Mouse (Mus musculus): ENCODE measurements around the gene Ssh2.

The Ssh2 gene

DNA sequence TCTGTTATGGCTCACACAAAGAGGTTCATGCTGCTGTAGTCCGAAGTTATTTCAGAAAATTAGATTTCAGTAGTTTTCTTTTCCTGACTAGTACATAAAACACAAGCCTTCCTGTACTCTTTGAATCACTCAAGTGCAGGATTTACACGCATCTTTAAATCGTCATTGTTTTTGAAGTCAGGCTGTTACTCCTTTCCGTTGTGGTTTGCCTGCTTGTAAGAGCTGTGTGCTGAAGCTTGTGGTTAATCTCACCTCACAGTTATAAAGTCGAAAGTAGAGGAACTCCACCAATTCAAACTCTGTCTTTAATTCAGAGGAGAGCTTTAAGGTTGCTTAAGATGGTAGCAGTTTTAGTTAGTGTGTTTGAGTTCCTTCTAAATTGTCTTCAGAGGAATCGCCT lies 132.9 kb downstream of the Ssh2 start:
- no peak for DNase-seq

- no peak for DNase-seq
Observed at GRCm38 (mm10) chr11:77349698-77350097, 133.6 kb downstream of the Ssh2 start.

DNA sequence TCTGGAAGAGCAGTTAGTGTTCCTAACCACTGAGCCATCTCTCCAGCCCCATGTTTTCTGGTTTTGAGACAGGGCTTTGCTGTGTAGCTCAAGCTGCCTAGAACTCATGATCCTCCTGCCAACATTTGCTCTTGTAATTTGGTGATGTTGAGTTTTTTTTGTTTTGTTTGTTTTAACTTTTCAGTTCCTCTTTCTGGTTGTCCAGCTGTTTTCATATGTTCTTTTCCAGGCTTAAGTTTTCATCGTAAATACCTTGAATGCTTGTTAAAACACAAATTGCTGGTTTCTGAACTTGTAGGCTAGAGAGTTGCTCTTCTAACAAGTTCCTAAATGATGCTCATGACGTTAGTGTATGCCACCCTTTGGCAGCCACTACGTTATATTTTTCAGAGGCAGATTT lies 139.0 kb downstream of the Ssh2 start:
- no peak for DNase-seq

DNA sequence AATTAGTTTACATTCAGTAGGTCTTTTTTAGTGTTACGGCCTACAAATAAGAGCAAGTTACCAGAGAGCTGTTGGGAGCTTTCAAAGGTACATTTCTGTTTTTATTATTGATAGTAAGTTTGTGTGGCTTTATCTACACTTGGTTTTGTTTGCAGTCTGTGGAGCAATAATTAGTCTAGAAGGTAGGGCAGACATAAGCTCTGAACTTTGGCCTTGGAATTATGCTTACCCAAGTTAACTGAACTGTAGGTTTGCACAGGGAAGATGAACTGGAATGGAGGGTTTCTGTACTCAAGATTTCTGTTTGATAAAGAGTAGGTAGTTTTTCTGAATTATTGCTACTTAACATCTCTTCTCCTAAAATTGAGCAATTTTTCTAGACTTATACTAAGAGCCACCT lies 141.8 kb downstream of the Ssh2 start:
- DNase-seq, result no peak

DNA sequence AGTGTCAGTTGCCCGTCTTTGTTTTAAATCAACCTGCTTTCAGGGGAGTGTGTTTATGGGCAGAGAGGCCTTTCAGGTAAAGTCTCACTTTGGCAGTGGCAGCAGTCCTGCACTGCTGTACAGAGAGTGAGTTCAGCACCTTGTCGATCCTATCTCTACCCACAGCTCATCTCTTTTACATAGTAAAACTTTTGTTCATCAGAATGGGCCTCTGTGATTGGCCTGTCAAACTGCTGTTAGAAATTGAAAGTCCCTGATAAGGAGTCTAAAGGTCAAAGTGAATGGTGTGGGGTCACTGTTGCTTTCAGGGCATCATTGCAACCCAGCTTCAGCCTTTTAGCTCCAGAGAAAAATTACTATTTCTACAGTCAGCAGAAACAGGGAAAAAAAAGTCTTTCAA lies 147.4 kb downstream of the Ssh2 start:
- DNase-seq, result no peak

DNA sequence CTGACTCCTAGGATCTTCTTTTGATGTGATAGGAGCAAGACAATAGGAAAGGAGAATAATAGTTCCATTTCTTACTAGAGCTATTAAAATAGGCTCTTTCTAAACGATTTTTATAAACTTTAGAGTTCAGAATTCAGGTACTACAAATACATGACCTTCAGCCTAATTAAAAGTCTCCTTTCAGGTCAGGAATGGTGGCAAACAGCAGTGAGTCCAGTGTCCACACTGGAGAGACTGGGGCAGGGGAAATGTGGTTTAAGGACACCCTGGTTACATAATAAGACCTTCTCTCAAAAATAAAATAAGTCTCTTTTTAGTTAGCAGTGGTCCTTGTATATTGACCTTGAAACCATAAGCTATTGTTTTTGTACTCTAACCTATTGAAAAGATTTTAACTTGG lies 148.3 kb downstream of the Ssh2 start:
- no peak for DNase-seq

GRCm38 (mm10) chr11:77365706-77366386 lies 149.8 kb downstream of the Ssh2 start:
- no peak for DNase-seq

- DNase-seq, result no peak
Observed at GRCm38 (mm10) chr11:77367541-77368270, 151.6 kb downstream of the Ssh2 start.

GRCm38 (mm10) chr11:77369188-77369840 lies 153.2 kb downstream of the Ssh2 start:
- no peak for DNase-seq

- DNase-seq, result no peak
Observed at GRCm38 (mm10) chr11:77369841-77370191, 153.7 kb downstream of the Ssh2 start.

- DNase-seq, result no peak
Observed at GRCm38 (mm10) chr11:77371088-77371487, 155.0 kb downstream of the Ssh2 start.

- no peak for DNase-seq
Observed at GRCm38 (mm10) chr11:77371696-77372095, 155.6 kb downstream of the Ssh2 start.

DNA sequence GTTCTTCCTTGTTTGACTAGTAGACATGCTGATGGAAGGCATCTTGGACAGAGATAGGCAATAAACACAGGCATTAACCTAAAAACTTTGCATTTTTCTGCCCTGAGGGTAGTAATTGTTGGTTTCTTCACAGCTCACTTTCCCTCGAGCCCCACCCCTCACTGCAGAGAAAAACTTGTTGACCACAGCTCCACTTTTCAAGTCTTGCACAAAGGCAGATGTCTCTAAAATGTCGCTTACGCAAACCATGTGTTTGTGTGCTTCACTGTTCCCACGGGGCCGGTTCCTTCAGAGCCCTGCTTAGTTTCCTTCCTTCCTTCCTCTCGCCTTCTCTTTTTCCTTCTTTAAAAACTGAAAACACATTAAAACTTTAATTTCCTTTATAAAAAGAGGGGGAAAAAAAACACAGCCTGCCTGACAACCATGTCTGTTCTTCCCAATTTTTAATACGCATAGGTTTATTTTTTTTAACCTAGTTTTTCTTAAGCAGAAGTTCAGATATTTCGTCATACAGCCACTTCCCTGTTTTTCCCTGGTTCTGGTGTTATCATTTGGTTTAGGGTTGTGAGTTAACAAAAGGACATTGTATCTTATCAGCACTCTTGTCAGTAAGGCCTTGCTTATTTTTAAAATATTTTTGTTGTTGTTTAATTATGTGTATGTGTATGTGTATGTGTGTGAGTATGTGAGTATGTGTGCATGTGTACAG lies 156.3 kb downstream of the Ssh2 start:
- peak; percentile 20 to 43 for DNase-seq

DNA sequence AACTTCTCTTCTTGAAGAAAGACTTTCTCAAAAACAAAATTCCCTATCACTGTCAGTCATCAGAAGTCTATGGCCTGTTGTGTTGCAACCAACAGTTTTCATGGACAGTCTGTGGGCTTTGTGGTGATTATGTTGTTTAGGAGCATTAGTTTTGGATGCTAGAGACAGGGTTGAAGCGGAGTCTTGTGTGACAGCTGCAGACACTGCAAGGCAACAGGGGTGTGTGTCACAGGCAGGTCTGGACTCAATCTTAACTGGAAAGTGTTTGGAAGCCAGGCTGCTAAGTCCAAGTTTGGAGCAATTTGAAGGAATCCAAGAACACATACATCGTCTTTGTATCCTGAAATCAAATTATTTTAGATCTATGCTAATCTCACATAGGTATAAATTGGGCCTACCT lies 162.5 kb downstream of the Ssh2 start:
- DNase-seq, result no peak

GRCm38 (mm10) chr11:77381174-77381573 lies 165.1 kb downstream of the Ssh2 start:
- DNase-seq, result no peak

GRCm38 (mm10) chr11:77384151-77384550 lies 168.1 kb downstream of the Ssh2 start:
- DNase-seq, result no peak

DNA sequence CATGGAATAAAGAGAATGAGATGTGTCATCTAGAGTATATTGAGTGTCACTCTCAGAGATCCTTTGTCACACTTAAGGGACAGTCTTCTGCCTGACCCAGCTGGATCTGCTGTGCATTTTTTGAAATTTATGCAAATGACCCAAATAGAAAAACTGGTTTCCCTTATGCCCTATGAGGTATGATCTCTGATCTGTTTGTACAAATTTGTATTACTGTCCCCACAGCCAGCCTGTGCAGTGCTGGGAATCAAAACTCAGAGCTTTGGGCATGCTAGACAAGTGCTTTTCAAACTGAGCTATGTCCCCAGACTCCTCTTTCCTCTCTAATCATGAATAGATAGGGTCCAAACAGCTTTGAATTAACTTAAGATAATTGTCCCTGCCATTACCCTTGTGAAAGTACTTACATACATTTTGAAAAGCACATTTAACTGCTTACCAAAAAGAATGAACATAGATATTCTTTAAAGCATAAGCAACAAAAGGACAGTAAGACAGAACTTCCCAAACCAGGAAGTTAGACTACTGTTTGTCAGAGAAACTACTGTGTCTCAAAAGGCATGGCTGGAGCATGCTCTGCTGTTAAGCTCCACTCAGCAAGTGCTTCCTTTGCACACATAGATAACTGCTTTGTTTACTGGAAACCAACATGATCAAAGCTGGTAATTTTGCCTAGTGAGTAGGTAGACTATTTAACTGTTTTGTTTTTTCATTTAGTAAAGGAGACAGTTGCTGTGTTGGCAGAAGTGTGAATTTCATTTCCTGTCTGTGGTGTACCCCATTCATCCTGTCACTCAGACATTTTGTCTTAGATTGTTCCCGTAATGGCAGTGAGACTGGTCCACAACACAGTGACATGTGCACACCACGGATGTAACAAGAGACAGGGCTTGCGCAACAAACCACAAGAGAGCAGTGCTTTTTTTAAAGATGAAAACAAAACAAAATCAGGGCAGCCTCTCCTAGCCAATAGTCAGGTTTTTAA lies 169.9 kb downstream of the Ssh2 start:
- DNase-seq, result peak; percentile 33 to 70

GRCm38 (mm10) chr11:77388197-77388596 lies 172.1 kb downstream of the Ssh2 start:
- peak in 1 of 2 experiments; percentile 23 for DNase-seq

DNA sequence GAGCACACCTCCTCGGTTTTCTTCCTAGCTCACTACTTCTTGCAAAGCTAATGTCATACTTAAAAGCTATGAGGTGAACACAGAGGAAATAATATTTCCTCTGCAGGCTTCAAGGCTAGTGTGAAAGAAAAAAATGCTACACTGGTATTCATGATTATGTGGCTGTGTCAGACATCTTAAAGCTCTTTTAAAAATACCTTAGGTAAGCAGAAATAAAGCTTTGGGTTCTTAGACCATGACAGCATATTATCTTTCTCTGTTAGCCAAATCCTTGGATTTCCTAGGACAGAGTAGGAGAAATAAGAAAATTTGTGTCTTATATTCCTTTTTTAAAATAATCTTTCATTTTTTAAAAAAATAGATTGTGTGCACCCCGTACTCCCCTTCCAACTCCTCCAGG lies 179.5 kb downstream of the Ssh2 start:
- DNase-seq, result no peak

DNA sequence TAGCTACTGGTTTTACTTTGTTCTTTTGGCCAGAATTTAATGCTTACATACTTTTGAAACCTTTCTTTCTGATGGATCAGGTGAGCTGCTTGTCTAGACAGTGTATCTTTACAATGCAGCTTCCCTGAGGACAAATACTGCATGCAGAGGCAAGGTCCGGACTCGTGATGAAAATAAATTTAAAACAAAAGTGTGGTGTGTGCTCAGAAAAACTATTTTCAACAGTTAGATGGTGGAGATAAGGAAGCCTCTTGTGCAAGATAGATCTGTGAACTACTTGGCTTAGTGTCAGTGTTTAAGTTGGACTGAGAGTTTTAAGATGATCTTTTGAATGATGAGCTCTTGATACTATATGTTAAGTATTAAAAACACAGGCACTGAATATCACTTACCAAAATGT lies 186.4 kb downstream of the Ssh2 start:
- no peak for DNase-seq

GRCm38 (mm10) chr11:77406329-77406728 lies 190.2 kb downstream of the Ssh2 start:
- DNase-seq, result no peak

DNA sequence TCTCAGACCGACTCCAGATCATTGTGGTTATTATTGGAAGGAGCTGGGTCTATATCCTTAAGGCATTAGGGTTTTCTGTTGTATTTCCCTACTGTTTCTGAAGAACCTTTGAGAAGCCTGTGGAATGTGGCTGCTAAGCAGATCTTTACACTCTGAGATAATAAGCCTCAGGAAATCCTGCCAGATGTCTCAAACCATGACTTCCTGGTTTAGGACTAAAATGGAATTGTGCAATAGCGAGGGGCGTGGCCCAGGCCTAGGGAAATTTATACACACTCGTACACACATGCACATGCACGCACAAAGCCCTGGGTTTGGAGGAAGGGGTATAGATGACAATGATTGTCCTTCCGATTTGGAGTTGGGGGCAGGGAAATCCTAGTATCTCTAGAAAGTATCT lies 193.8 kb downstream of the Ssh2 start:
- peak; percentile 72 to 82 for DNase-seq

Measured in kidney, postnatal 36 days (tissue).